Mouse (Mus musculus) embryo, embryonic 11 days (tissue): ENCODE measurements around the gene Mtpn.

Experiments used
- DNase-seq: peaks from one replicate; pipeline ENCODE4 v3.0.0-alpha.2; 2015

Gene Mtpn

DNA sequence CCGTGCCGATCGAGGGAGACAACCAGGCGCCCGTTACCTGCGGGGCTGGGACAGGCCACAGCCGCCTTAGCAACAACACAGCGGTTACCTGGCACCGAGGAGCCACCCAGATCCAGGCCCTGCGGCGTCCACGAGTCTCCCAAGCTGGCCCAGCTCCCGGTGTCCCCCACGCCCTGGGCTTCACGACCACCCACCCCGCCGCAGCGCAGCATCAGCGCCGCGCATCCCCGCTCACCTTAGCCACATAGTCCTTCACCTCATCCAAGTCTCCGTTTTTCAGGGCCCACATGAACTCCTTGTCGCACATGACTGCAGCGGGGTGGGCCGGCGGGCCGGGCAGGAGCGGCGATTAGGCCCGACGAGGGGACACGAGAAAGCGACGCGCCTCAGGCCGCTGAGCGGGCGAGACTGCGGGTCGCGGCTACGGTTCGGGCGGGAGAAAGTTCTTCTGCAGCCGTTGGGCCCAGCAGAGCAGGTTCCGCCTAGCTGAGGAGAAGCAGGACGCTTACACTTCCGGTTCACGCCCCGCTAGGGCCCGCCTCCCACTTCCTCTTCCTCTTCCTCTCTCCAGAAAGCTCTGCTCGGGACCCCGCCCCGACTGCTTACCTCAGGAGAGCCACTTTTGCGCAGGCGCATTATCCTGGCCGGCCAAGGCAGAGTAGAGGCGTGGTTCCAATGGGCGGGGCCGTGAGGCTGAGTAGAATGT lies at the start of gene Mtpn:
Gene Mtpn (minus strand): TSS at position 585 of the 706 bp plus-strand sequence.
- DNase-seq = peak; percentile 99

DNA sequence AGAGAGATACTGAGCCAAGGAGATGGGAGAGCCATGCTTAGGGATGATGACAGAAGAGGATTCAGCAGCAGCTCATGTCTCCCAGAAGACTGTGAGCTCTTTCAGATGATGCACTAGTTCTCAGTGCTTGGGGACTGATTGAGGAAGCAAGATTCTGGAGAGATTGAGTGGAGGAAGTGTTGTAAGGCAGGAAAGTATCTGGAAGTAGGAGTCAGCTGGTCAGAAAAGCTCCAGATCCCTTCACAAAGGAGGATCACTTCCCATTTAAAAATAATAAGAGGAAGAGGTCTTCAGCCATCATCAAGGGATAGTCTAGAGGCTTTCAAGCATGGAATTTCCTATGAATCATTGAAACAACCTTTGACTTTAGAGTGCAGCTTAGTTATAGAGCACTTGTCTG lies 29.0 kb upstream of the Mtpn start:
- no peak for DNase-seq

DNA sequence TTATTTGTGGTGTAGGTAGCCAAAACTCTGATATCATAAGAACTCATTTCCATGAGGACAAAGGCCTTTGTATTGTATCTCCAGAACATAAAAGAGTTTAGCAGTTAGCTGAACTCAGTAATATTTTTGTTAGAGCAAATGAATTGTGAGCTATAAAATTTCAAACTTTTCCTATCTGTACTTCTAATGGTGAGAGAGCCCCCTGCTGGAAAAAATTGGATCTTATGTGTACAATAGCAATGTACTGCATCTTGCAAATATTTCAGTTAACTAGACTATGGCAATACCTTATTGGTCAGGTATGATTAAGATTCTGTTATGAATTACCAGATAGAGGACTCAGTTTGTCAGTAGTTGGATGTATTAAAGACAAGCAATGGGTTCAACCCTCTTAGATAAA lies 28.1 kb upstream of the Mtpn start:
- peak; percentile 70 for DNase-seq

DNA sequence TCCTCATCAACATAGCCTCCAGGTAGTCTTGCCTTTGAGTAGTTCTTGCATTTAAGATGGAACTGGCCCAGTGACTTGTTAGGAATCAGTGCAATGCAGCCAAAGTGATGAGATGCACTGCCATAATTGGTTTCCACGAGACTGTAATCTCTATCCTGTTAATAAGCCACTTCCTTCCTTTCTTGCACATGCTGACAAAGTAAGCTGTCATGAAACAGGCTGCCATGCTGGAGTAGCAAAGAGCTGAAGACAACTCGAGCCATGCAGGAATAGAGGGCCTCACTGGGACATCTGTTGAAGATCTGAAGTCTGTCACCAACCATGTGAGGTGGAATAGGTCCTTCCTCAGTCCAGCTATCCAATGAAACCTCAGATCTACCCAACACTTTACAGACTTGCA lies 20.3 kb upstream of the Mtpn start:
- DNase-seq = no peak

DNA sequence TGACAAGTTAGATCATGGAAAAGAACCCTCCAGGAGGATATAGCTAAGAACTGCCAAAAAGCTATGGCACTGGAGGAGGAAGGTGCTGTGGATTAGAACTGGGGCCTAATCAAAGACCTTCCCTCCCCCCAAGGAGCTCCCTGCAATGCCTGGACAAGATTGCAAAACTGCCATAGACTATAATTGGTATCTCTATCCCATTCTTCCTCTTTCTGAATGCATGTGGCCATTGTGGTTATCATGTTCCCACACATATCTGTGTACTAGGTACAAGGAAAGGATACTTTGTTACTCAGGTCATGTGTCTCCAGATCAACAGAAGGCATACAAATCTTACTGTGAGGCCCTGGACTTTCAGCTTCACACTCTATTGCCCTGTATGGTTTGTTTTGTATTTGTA lies 4.7 kb upstream of the Mtpn start:
- DNase-seq = no peak

DNA sequence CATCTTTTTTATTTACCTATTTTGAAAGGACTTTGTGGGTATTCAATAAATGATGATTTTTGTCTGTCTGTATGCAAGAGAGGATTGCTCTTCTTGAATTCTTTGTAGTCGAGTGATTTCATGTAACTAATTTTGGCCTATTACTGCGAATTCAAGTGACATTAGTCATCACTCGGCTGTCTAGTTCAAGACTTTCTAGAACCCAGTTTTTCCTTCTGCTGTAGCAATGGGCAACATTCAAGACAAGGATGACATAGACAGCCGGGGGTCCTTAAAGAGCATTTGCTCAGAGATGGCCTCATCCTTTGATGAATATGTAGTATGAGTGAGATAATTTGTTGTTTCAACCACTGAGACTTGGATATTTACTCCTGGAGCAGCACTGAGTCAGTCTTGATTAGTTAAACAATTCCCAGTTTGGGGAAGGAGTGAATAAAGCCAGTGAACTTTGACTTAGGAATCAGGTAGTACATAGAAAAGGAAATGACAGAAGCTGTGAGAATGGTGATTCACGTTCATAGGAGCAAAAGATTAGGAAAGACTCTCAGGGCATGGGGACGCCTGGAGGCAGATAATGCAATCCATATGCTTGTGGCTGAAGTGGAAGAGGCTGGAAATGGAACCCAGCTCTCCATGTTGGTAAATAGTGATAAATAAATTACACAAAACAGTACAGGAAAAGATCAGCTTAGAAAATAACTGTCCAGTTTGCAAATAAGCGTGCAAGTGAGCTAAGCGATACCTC lies 3.1 kb upstream of the Mtpn start:
- DNase-seq = no peak

DNA sequence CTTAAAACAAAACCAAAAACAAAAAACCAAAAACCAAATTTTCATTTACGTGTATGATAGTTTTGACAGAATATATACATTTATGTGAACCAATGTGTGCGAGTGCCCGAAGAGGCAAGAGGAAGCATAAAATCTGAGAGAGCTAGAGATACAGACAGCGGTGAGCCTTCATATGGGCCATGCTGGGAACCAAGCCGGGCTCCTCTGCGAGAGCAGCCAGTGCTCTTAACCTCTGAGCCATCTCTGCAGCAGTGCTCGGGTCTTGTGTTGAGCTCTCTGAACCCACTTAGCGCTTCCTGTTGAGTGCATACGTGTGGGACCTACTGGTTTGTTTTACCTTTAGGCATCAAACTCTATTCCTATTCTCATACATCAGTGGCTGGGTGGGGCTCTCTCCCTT lies 689 bp upstream of the Mtpn start:
- DNase-seq = no peak

DNA sequence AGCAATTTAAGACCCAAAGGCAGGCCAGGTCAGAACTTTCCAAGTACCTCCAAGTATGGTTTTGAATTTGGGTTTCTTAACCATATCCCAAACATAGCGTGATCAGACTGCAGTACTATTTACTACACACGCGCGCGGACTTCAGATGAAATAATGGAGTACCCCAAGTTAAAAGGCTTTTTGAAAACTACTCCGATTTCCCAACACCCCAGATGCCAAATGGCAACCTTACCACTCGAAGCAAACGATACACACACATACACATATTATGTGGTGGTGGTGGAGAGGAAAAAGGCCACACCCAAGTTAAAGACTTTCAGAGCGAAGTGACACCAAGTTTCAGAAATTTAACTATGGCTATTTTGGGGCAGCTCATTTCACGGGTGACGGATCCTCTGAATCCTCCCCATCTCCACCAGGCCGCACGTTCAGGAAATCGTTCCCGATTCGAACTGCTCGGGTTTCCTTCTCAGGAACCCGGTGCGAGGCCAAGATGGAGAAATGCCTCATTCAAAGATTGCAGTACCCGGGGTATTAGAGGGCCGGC lies 858 bp downstream of the Mtpn start:
- peak; percentile 3 for DNase-seq

DNA sequence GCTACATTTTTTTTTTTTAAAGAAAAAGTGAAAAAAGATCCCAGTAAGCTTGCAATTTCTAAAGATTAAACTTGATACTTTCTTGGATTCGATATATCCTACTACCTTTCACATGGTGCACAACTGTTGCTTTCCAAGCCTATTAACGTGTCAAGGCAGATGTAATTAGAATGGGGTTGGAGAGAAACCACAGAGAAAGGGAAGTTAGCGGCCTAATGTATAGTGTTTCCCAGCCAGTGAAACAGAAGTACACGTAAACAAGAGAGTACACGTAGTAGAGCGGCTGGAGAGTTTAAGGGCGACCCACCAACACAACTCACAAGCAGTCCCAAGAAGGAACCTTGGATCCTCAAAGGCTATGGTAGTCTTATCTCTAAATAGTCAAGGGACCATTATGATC lies 3.7 kb downstream of the Mtpn start:
- DNase-seq = no peak

DNA sequence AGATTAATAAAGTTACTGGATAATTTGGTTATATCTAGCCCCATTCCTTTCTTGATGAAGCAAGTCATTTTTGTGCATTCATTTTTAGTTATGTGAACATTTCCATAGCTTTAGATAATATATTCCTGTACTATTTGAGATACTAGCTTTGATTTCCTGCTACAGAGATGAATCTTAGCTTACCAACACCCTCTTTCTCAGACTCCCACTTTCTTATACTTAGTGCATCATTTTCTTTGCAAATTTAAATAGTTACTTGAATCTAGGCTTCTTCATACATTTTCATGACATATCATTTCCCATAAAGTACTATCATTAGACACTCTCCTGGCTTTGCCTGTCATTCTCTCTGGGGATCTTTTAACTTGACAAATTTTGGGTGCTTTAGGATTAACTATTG lies 26.3 kb downstream of the Mtpn start:
- no peak for DNase-seq

DNA sequence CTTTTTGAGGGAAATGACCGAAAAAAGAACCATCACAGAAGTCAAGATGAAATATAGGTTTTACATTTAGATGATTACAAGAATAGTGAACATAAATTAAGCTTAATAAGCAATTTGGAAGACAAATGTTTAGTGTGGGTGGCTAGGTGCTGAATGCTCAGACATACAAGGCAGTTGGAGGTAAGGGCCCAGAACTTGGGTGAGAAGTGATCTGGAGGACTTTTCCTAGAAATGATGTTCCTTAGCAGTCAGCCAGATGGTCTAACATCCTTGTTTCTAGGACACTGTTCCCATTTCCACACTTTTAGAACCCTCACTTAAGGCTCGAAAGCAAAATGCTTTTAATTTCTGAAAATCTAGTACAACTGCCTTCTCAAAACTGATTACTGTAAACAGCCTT lies 34.9 kb downstream of the Mtpn start:
- DNase-seq = no peak

DNA sequence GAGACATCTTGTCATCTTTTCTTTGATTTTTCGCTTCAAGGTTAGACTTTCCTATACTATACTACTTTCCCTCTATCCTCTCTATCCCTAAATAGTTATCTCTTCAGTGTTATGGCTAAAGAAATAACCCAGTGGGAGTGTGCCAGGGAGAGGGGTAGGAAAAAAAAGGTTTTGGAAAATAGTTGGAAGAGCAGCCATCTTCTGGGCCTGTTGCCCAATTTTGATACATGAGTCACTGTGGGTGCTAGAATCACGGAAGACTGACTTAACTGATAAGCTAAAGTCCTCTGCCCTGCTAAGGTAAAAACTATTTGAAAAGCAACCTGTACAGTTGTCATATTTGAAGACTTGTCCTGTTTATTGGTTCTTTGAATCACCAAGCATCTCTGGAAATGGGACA lies 36.8 kb downstream of the Mtpn start:
- no peak for DNase-seq

DNA sequence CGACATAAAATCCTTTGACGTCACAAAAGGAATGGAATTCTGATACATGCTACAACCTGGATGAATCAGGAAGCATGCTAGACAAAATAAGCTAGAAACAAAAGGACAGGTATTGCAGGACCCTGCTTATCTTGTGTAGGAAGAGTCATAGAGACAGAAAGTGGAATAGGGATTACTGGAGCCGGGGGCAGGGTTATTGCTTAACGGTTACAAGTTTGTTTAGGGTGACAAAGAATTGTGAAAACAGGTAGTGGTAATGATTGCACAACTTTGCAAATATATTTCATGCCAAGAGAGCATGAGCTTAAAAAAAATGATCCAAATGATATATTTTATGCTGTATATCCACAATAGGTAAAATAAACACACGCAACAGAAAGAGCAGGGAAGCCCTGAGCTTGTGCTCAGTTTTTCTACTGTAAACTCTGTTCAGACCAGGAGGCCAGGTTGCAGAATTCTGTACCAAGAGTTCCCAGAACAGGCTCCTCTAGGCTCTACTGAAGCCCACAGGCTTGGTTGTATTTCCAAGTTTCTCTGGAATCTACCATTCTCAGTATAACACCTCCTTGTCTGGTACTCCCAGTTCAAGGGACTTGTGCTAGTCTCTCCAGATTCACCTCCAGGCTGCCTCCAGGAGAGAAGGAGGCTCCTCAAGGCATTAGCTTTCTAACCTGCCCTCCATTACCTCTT lies 39.6 kb downstream of the Mtpn start:
- DNase-seq = no peak

DNA sequence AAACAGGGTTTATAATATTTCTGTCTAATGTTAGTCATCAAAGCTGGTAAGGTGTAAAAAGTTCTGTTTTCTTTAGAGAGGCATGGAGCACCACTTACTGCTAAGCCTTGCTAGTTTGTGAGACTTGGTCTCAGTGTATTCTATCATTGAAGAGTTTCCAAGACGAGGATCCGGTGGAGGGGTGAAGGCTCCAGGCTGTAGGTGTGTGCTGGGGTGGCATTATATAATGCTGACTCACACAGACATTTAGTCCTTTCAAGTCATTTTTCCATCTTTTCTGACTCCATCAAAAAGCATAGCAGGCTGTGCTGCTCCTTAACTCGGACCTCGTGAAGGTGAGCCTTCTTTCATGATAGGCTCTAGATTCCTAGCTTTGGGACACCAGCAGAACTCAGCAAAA lies 42.3 kb downstream of the Mtpn start:
- no peak for DNase-seq

DNA sequence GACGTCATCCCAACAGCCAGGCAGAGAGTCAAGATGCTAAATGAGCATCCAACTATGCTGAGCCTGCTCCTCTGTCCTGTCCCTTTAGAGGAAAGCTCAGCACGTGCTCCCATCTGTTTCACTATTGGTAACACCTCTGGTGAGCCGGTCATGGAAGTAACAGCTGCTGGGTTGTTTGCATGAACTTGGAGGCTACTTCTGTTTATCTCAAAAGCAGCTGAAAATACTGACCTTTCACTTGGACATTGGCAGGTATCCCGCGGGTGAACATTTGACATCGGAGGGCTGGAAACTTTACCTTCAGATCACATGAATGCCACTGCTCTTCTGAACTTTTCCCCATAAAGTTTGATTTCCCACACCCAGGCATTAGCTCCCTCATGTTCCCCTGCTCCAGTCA lies 45.8 kb downstream of the Mtpn start:
- DNase-seq = no peak

DNA sequence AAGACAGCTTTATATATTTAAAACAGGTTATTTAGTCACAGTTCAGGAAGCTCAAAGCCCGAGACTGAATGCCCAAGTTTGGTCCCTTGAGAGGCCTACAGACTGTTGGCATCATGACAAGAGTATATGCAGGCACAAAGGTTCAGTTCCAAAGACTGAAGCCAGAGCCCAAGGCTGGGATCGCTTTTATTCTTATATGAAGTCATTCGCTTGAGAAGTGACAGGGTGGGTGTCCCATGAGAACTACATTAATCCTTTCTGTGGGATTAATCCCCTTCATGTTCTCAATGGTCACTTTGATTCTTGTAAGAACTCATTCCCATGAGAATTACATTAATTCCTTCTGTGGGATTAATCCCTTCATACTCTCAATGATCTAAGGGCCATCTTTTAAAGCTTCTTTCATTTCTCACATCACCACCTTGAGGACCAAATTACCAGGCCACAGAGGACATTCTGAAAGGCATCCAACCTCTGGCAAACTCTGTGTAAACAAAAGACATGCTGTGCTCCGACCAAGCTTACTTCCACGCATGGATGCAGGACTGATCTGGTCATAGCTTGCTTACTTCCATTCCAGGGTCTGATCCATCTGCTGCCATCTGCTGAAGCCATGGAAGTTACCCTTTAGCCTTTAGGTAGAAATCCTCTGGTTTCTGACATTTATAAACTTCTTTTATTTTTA lies 59.9 kb downstream of the Mtpn start:
- DNase-seq = no peak

DNA sequence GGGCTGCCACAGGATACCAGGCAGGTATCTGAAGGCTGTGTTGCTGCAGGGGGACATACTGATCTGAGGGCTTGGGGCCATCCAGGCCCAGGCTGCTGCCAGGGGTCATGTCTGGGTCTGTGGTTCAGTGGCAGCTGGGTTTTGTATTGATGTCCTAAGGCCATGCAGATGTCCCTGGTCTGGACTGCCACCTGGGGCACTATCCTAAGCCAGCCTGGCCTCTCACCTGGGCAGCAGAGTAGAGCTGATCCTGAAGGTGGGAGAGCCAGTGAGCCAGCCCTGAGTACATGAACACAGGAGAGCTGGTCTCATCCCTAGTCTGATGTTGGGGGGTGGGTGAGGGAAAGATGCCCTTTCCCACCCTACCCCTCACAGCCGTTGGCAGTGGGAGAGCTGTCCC lies 62.9 kb downstream of the Mtpn start:
- no peak for DNase-seq

DNA sequence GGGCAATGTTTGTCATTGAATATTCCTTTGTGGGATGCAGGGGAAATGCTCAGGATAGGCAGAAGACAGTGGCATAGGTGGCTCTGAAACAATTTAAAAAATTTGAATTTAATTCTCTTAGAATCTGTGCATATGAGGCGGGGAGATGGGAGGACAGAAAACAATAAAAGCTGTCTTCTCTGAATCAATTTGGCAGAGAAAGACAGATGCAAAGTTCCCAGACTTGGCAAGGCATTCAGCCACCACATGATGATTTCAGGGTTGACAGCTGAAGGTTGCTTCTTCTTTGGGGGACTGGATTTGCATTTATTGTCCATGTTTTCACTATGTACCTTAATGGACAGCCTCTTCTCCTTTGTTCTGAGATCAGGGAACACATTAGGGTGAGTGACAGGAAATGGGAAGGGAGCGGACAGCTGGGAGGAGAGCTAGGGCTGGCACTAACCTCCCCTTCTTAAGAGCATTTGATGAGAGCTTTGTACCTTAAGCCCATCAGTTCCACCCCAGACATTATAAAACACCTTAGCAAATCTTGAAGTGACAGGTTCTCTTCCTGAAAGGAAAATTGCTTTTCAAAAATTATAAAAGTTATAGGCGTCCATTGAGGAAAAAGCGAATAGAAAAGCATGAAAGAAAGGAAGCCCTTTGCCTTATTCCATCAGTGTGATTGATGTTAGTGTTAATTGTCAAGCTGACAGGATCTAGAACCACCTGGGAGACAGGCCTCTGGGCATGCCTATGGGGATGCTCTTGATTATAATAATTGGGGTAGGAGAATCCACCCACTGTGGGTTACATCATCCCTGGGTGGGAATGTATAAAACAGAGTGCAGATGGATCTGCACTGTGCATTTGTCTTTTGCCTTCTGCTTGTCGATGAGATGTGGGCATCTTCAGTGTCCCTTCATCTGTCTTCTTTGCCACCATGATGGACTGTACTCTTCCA lies 76.0 kb downstream of the Mtpn start:
- DNase-seq = no peak

DNA sequence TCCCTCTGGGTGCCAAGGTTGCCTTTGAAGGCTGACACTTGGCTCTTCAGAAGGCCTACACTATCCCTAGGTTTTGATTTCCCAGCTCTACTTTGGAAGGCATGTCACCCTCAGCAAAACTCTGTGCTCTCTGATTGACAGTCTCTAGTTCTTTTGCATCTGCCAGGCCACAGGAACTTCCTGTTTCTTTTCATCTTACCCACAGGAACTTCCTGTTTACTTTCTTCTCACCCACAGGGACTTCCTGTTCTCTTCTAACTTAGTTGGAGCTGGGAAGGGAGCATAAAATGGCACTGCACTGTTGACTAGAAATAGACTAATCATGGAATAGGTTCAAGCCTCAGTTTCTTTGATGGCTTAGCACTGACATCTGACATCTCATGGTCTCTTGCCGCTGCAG lies 77.2 kb downstream of the Mtpn start:
- no peak for DNase-seq
